Mouse (Mus musculus) kidney, embryonic 16.5 days (tissue): ENCODE measurements around the gene Ubn1. TPM values are rescaled to one million over a fixed set of nuclear protein-coding genes. Genes with fewer than 3 reads are reported as not detected.

ENCODE experiments used
- ATAC-seq: fragments of 200-750 bp; cut with Nextera tagmentation; 2 replicates; pipeline ENCODE4 v1.8.0; 2017; ENCODE audit warnings: moderate TSS enrichment; ENCODE audit not compliant: low FRiP score, low TSS enrichment
- H3K27ac ChIP-seq: fragments of 300-500 bp; sonication (generic); 2 replicates; pipeline ENCODE4 v1.5.1; 2014; ENCODE audit warnings: low read length
- H3K27me3 ChIP-seq: fragments of 300-500 bp; sonication (generic); 2 replicates; pipeline ENCODE4 v1.6.1; 2014; ENCODE audit warnings: low read length, control low read depth, mixed read lengths; ENCODE audit not compliant: insufficient read depth
- H3K36me3 ChIP-seq: fragments of 300-500 bp; sonication (generic); 2 replicates; pipeline ENCODE4 v1.6.1; 2014; ENCODE audit warnings: low read length, control low read depth, mixed read lengths; ENCODE audit not compliant: insufficient read depth
- H3K4me1 ChIP-seq: fragments of 300-500 bp; sonication (generic); 2 replicates; pipeline ENCODE4 v1.6.1; 2014; ENCODE audit warnings: low read length, control low read depth, mixed read lengths; ENCODE audit not compliant: insufficient read depth
- H3K4me2 ChIP-seq: fragments of 300-500 bp; sonication (generic); replicated peaks from 2 replicates; pipeline ENCODE4 v1.6.1; 2014; ENCODE audit warnings: low read depth, low read length
- H3K4me3 ChIP-seq: fragments of 300-500 bp; sonication (generic); 2 replicates; pipeline ENCODE4 v1.5.1; 2014; ENCODE audit warnings: mild to moderate bottlenecking, low read length
- H3K9ac ChIP-seq: fragments of 300-500 bp; sonication (generic); replicated peaks from 2 replicates; pipeline ENCODE4 v1.6.1; 2014; ENCODE audit warnings: low read length
- H3K9me3 ChIP-seq: fragments of 300-500 bp; sonication (generic); 2 replicates; pipeline ENCODE4 v1.6.1; 2016; ENCODE audit warnings: low read length, control low read depth
- WGBS: fragments of 180-500 bp; shearing (Covaris S2); extraction: QIAGEN DNeasy Blood & Tissue Kit; methylation state at CpG from one replicate; pipeline ENCODE4 v1.1.7; 2014; 5-methylcytosine and 5-hydroxymethylcytosine counted together
- polyA plus RNA-seq: library from polyadenylated mRNA; unstranded; fragments of >200 nt; fragmentation: Nextera tagmentation; extraction: Ambion mirVana; gene quantifications from 2 replicates; pipeline ENCODE4 v1.2.1, GENCODE M21; 2015

The Ubn1 gene
- 17.4 and 20.2 TPM in 2 replicates for polyA plus RNA-seq

DNA sequence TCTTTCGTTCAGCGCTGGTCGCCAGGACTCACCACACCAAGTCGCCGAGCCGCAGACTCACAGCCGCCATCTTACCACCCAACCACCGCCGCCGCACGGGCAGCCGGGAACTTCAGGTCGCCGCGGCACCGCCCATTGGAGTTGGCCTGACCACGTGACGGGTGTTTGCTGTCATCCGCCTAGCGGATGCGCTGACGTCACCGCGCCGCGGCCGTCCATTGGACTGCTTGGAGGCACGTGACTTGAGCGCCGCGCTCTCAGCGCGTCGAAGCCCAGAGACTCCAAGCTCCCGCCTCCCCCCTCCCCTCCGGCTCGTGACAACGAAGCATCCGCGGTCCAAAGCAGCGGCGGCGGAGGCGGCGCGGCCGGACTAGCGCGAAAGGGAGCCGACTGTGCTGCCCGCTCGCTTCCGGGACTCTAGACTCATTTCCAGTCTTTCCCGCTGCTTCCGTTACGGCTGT, at the start of gene Ubn1, which contains the start of gene Glyr1:
Ubn1 (plus strand) TSS at position 284 of the 461 bp plus-strand sequence.
Glyr1 (minus strand) TSS at position 90 of the 461 bp plus-strand sequence.
- under 1% methylated on average over 51 of the region's 56 CpGs for WGBS
- H3K27ac ChIP-seq, result peak within 1 kb of the TSS; percentile 94
- H3K9ac ChIP-seq, result peak within 1 kb of the TSS; percentile 92

DNA sequence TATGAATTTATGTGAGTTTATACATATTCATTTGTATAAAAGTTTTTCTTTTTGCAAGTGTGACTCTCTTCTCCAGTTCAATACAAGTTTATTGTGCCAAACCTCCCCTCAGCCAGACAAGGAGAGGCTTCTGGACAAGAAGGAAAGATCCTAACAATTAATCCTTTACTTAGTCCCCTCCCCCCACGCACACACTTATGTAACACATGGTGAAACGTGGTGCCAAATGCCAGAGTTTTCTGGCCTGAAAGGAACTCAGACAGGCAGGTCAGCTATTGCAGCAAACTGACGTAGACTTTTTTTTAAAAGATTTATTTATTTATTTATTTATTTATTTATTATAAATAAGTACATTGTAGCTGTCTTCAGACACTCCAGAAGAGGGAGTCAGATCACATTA, 49.2 kb upstream of the Ubn1 start:
- H3K4me2 ChIP-seq, result no peak overlapping the region
- H3K36me3 ChIP-seq, result no peaks in the 10 kb centered on the region
- no peak for ATAC-seq
- no peak overlapping the region for H3K4me3 ChIP-seq
- H3K27ac ChIP-seq, result no peak overlapping the region
- H3K9me3 ChIP-seq, result no peaks in the 10 kb centered on the region
- H3K4me1 ChIP-seq, result 0 out of 2 replicates have a peak, but pooled peaks cover 2% of the 10 kb centered on the region
- 71% methylated on average over 3 of the region's 3 CpGs for WGBS
- H3K27me3 ChIP-seq, result no peaks in the 10 kb centered on the region
- H3K9ac ChIP-seq, result no peak overlapping the region

More for the DNA sequence above, at the start of gene Ubn1, which contains the start of gene Glyr1:
- ATAC-seq, result peak; percentile 99
- peaks cover 26% of the 10 kb centered on the region for H3K36me3 ChIP-seq
- peak within 1 kb of the TSS; percentile 90 for H3K4me2 ChIP-seq
- no peaks in the 10 kb centered on the region for H3K9me3 ChIP-seq
- H3K27me3 ChIP-seq, result no peaks in the 10 kb centered on the region
- peak within 1 kb of the TSS; percentile 78 for H3K4me3 ChIP-seq
- H3K4me1 ChIP-seq, result peaks cover 18% of the 10 kb centered on the region

DNA sequence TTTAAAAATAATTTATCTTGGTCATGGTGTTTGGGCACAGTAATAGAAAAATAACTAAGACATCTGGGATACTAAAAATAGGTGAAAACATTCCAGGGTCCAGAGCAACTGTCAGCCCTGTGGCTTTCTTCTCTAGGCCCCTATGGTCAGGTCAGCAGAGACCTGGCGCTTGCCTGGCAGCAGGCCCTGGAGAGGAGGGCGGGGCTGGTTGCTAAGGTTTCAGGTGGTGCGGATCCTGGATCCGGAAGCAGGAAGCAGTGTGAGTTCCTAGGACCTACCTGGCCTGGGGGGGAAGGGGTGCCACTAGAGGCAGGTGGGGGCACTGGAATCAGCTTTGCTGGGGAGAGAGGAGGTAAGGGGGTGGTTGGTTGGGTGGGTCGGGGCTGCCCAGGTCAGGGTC, 42.8 kb upstream of the Ubn1 start, which contains the start of gene Smim22:
Smim22 (plus strand) TSS at position 222 of the 400 bp plus-strand sequence.
- 42% methylated on average over 5 of the region's 5 CpGs for WGBS
- ATAC-seq, result peak; percentile 68
- H3K9ac ChIP-seq, result peak within 1 kb of the TSS; percentile 5; the same call in 1 of the 2 replicates
- 0 out of 2 replicates have a peak, but pooled peaks cover 7% of the 10 kb centered on the region for H3K36me3 ChIP-seq
- no peak within 1 kb of the TSS for H3K27ac ChIP-seq
- H3K9me3 ChIP-seq, result no peaks in the 10 kb centered on the region
- H3K4me2 ChIP-seq, result peak within 1 kb of the TSS; percentile 34
- no peaks in the 10 kb centered on the region for H3K27me3 ChIP-seq
- H3K4me3 ChIP-seq, result peak within 1 kb of the TSS; percentile 14; the same call in 1 of the 2 replicates
- H3K4me1 ChIP-seq, result peaks cover 4% of the 10 kb centered on the region

DNA sequence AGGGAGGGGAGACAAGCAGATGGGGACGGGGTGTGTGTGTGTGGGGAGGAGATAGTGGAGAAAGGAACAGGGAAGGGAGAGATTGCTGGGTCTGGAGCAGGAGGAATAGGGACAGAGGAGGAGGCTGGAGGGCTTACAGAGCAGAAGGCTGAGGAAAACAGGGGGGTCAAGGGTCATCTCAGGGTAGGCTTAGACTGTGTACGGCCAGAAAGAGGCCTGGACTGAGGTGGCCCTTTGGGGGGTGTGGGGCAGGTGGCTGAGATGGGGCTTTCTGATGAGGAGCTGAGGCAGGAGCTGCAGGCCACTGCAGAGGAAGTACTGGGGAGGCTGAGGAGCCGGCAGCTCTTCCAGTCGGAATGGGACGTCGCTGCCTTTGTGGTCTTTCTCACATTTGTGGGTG, 42.4 kb upstream of the Ubn1 start:
- no peaks in the 10 kb centered on the region for H3K9me3 ChIP-seq
- peaks cover 8% of the 10 kb centered on the region for H3K4me1 ChIP-seq
- H3K36me3 ChIP-seq, result 0 out of 2 replicates have a peak, but pooled peaks cover 7% of the 10 kb centered on the region
- peak overlapping the region; percentile 14; the same call in 1 of the 2 replicates for H3K4me3 ChIP-seq
- H3K27me3 ChIP-seq, result no peaks in the 10 kb centered on the region
- ATAC-seq, result 0 out of 2 replicates have a peak, but pooled peaks have one; percentile 20
- H3K9ac ChIP-seq, result peak overlapping the region; percentile 5; the same call in 1 of the 2 replicates
- H3K4me2 ChIP-seq, result peak overlapping the region; percentile 34
- WGBS, result 50% methylated on average over 6 of the region's 6 CpGs
- no peak overlapping the region for H3K27ac ChIP-seq

DNA sequence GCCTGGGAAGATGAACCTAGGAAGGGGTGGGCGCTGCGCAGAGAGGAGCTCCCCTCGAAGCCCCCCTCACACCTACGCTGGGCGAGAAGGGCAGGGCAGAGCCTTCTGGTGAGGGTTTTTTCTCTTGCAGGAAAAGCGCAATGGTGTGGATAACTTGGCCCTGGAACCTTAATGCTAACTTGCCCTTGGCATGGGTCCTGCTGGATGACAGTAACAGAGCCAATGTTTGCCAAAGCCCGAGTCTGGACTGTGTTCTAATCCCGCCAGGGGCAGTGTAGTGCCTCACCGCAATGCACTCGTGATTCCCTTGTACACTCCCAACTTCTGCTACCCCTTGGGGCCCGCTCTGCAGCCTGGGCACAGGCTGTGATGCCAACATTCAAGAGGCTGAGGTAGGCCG, 41.8 kb upstream of the Ubn1 start:
- no peak overlapping the region; the same call in 1 of the 2 replicates for H3K4me3 ChIP-seq
- H3K27ac ChIP-seq, result no peak overlapping the region
- WGBS, result 82% methylated on average over 12 of the region's 12 CpGs

DNA sequence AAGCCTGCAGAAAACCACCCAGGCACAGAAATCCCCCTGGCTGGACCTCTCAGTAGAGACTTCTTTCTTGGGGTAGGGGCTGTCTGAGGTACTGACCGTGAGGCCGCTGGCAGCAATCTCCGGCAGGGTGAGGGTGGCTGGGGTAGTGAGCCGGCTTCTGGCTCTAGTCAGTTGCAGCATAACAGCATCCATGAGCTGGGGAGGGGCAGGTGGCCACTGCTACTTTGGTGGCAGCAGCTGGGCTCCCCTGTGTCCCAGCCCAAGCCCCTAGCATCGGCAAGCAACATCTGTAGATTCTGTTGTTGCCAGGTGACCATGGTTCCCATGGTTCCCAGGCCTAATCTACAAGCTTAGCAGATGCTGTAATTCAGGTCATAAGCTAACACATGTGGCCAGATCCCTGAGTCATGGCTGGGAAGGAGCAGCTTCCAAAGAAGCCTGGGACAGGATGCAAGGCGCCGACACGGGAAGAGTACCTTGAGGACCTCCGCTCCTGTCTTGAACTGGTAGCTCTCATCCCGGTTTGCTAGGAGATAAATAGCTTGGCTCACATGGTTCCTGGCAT, 39.4 kb upstream of the Ubn1 start:
- WGBS, result 89% methylated on average over 10 of the region's 10 CpGs
- no peak overlapping the region for H3K27ac ChIP-seq
- H3K4me3 ChIP-seq, result no peak overlapping the region
- ATAC-seq, result no peak
- peaks cover 12% of the 10 kb centered on the region for H3K36me3 ChIP-seq
- H3K4me1 ChIP-seq, result peaks cover 13% of the 10 kb centered on the region
- no peaks in the 10 kb centered on the region for H3K9me3 ChIP-seq
- no peak overlapping the region for H3K4me2 ChIP-seq
- no peak overlapping the region for H3K9ac ChIP-seq
- no peaks in the 10 kb centered on the region for H3K27me3 ChIP-seq

More for the DNA sequence above, 41.8 kb upstream of the Ubn1 start:
- no peak for ATAC-seq
- Histone ChIP-seq H3K27me3 (no peaks in the 10 kb centered on the region), H3K4me2 (peak overlapping the region; percentile 34), H3K9me3 (no peaks in the 10 kb centered on the region), H3K9ac (0 out of 2 replicates have a peak overlapping the region, but pooled peaks have one; percentile 5), H3K36me3 (0 out of 2 replicates have a peak, but pooled peaks cover 7% of the 10 kb centered on the region), H3K4me1 (peaks cover 13% of the 10 kb centered on the region)

DNA sequence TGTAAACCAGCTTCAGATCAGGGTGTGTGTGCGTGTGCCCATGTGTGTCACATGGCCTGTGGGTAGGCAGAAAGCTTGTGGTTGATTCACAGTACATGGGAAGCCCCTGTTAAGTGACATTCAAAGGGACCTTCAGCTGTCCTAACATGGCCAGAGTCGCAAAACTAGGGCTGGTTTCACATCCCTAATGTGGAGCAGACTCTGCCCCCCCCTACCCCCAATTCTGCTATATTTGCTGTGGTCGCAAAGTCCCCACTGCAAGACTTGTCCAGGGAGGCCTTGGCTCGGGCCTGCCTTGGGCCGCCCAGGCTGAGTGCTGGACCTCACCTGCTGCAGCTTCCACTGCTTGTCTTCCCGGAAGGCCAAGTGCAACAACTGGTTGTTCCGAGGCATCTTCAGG, 38.6 kb upstream of the Ubn1 start:
- Histone ChIP-seq H3K36me3 (peaks cover 18% of the 10 kb centered on the region), H3K4me1 (peaks cover 13% of the 10 kb centered on the region), H3K4me3 (no peak overlapping the region), H3K9me3 (no peaks in the 10 kb centered on the region), H3K27me3 (no peaks in the 10 kb centered on the region), H3K9ac (no peak overlapping the region), H3K27ac (no peak overlapping the region), H3K4me2 (no peak overlapping the region)
- 89% methylated on average over 7 of the region's 7 CpGs for whole genome bisulfite sequencing
- ATAC-seq, result no peak

DNA sequence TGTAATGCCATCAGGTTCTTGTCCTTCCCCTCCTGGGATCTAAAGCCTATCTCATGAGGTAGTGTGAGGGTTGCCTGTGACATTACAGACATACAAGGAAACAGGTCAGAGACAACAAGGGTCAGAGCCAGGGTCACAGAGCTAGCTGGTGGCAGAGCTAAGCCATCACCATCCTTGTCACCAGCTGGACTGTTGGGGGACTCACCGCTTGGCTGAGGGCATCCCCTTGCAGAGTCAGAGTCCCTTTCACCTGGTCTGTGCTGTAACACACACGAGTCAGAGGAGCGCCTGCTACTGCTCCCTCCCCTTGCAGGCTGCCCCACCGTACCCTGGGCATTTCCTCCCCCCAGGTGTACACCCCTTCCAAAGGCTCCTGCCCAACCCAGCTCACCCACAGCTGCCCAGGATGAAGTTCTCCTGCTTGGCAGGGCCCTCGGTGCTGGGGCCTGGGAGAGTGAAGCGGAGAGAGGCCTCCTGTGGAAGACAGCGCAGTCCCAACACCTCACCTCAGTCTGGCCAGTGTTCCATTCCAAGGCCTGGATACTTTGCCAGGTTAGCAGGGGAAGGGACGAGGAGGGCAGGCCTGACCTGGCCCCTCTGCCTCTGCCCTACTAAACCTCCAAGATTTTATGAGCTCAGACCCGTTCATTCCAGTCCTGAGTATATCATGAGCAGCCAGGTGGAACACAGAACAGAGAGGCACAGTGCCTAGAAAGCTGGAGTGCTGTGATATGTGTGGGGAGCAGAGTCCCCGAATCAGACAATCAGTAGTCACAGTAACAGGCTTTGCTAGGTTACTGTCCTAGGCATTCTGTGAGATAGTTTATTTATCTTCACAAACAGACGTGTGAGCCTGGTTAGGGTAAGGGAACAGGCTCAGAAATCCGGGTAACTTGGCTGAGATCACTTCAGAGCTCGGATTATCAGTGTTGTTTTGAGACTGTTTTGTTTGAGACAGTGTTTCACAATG, 37.5 kb upstream of the Ubn1 start:
- Histone ChIP-seq H3K9me3 (no peaks in the 10 kb centered on the region), H3K36me3 (peaks cover 28% of the 10 kb centered on the region), H3K27me3 (no peaks in the 10 kb centered on the region), H3K9ac (peak overlapping the region; percentile 75), H3K4me2 (peak overlapping the region; percentile 90), H3K27ac (peak overlapping the region; percentile 78), H3K4me3 (peak overlapping the region; percentile 78), H3K4me1 (peaks cover 13% of the 10 kb centered on the region)
- WGBS, result 41% methylated on average over 13 of the region's 13 CpGs
- ATAC-seq, result peak; percentile 33; the same call in 1 of the 2 replicates

DNA sequence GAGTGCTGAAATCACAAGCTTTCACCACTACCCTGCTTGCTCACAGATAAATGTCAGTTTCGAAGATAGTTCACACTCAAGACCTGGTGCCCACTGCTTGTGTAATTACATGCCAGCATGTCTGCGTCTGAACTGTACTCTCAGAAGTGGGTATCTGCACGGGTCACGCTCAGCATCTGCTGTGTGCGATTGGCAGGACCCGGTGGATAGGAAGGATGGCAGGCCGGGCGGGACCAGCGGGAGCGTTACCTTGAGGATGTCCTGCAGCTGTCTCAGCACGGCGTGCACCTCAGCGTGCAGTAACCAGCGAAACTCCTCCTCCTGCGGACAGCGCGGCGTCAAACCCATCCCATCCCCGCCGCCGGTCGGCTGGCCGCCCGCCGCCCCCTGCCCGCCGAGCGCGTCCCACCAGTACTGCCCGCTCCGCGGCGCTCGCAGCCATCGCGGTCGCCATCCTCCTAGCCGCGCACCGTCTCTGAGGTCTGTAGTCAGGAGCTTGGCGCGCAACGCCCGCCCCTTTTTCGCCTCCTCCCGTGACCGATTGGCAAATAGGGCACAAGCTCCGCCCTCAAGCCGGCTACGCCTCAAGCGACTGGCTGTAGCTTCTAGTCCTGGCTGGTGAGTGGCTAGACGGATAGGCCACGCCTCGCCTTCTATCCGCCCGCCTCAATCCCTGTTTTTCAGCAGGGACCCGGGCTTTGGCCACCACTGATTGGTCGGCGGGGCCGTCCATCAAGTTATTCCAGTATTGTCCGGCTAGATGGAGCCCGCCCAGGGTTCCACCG, 36.6 kb upstream of the Ubn1 start, which contains the start of gene Rogdi:
Rogdi (minus strand) TSS at position 500 of the 785 bp plus-strand sequence.
- Histone ChIP-seq H3K27me3 (no peaks in the 10 kb centered on the region), H3K4me1 (peaks cover 13% of the 10 kb centered on the region), H3K4me2 (peak within 1 kb of the TSS; percentile 90), H3K9ac (peak within 1 kb of the TSS; percentile 75), H3K4me3 (peak within 1 kb of the TSS; percentile 78), H3K36me3 (peaks cover 32% of the 10 kb centered on the region), H3K27ac (peak within 1 kb of the TSS; percentile 78), H3K9me3 (no peaks in the 10 kb centered on the region)
- WGBS, result under 1% methylated on average over 62 of the region's 63 CpGs
- peak; percentile 99 for ATAC-seq
